Mouse (Mus musculus): ENCODE measurements around the gene Mark4. TPM values are rescaled to one million over a fixed set of nuclear protein-coding genes. Genes with fewer than 3 reads are reported as not detected.

Mark4 gene
- polyA plus RNA-seq, 1 experiment from 2014 or later: 16.1 TPM

- Histone ChIP-seq H3K4me3 (no peak overlapping the region), H3K36me3 (peaks cover 88% of the 10 kb centered on the region), H3K9me3 (no peaks in the 10 kb centered on the region), H3K27ac (no peak overlapping the region), H3K9ac (no peak overlapping the region), H3K27me3 (peaks cover under 1% of the 10 kb centered on the region; the same call in 1 of the 2 replicates), H3K4me2 (no peak overlapping the region), H3K4me1 (replicated peaks) (peaks cover 4% of the 10 kb centered on the region; the same call in 1 of the 2 replicates)
- 64% methylated on average over 15 of the region's 15 CpGs for WGBS
- no peak for ATAC-seq (ENCODE audit: low FRiP score)
These were observed 30.5 kb downstream of the Mark4 start for GRCm38 (mm10) chr7:19427999-19428650.

- no peak overlapping the region for H3K4me2 ChIP-seq
- H3K36me3 ChIP-seq: peaks cover 75% of the 10 kb centered on the region
- peaks cover 12% of the 10 kb centered on the region for H3K27me3 ChIP-seq
- ATAC-seq (ENCODE audit: low FRiP score): no peak
- H3K4me1 ChIP-seq (replicated peaks): peaks cover 4% of the 10 kb centered on the region; the same call in 1 of the 2 replicates
- no peak overlapping the region for H3K9ac ChIP-seq
- no peak overlapping the region for H3K27ac ChIP-seq
- no peak overlapping the region for H3K4me3 ChIP-seq
- H3K9me3 ChIP-seq: no peaks in the 10 kb centered on the region
- WGBS: 90% methylated on average over 6 of the region's 6 CpGs
These were observed 31.7 kb downstream of the Mark4 start for GRCm38 (mm10) chr7:19426888-19427287.

- Histone ChIP-seq H3K36me3 (peaks cover 70% of the 10 kb centered on the region), H3K4me2 (no peak overlapping the region), H3K27me3 (peaks cover 17% of the 10 kb centered on the region), H3K4me3 (no peak overlapping the region), H3K9me3 (no peaks in the 10 kb centered on the region), H3K27ac (no peak overlapping the region), H3K9ac (no peak overlapping the region), H3K4me1 (replicated peaks) (peaks cover 4% of the 10 kb centered on the region; the same call in 1 of the 2 replicates)
- no peak for ATAC-seq (ENCODE audit: low FRiP score)
- 71% methylated on average over 6 of the region's 6 CpGs for WGBS
These were observed 32.3 kb downstream of the Mark4 start for GRCm38 (mm10) chr7:19426349-19426748.

- H3K9ac ChIP-seq: no peak overlapping the region
- no peak overlapping the region for H3K4me3 ChIP-seq
- peaks cover 47% of the 10 kb centered on the region for H3K36me3 ChIP-seq
- H3K27me3 ChIP-seq: peaks cover 37% of the 10 kb centered on the region
- WGBS: 71% methylated on average over 4 of the region's 4 CpGs
- H3K4me2 ChIP-seq: no peak overlapping the region
- no peak overlapping the region for H3K27ac ChIP-seq
- peaks cover 12% of the 10 kb centered on the region for H3K4me1 ChIP-seq (replicated peaks)
- no peak for ATAC-seq (ENCODE audit: low FRiP score)
- no peaks in the 10 kb centered on the region for H3K9me3 ChIP-seq
These were observed 34.6 kb downstream of the Mark4 start for GRCm38 (mm10) chr7:19424051-19424450.

DNA sequence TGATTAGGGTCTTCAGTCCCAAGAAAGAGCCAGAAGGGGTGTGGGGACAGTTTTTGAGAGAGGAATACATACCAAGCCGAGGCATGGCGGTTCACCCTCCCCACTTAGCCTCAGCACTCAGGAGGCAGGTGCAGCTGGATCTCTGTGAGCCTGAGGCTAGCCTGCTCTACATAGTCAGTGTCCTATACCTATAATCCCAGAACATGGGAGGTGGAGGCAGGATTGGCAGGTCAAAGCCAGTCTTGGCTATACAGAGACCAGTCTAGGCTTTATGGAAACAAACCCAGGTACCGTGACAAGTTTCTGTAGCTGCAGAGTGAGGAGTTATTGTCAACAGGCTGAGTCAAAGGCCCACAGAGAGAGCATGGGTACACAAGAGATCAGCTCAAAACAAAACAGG, 35.5 kb downstream of the Mark4 start:
- no peak for ATAC-seq (ENCODE audit: low FRiP score)
- no peak overlapping the region for H3K9ac ChIP-seq
- peaks cover 47% of the 10 kb centered on the region for H3K27me3 ChIP-seq
- peaks cover 37% of the 10 kb centered on the region for H3K36me3 ChIP-seq
- no peak overlapping the region for H3K4me3 ChIP-seq
- no peaks in the 10 kb centered on the region for H3K9me3 ChIP-seq
- 90% methylated on average over 3 of the region's 3 CpGs for WGBS
- H3K4me1 ChIP-seq (replicated peaks): peaks cover 10% of the 10 kb centered on the region
- H3K4me2 ChIP-seq: no peak overlapping the region
- no peak overlapping the region for H3K27ac ChIP-seq

DNA sequence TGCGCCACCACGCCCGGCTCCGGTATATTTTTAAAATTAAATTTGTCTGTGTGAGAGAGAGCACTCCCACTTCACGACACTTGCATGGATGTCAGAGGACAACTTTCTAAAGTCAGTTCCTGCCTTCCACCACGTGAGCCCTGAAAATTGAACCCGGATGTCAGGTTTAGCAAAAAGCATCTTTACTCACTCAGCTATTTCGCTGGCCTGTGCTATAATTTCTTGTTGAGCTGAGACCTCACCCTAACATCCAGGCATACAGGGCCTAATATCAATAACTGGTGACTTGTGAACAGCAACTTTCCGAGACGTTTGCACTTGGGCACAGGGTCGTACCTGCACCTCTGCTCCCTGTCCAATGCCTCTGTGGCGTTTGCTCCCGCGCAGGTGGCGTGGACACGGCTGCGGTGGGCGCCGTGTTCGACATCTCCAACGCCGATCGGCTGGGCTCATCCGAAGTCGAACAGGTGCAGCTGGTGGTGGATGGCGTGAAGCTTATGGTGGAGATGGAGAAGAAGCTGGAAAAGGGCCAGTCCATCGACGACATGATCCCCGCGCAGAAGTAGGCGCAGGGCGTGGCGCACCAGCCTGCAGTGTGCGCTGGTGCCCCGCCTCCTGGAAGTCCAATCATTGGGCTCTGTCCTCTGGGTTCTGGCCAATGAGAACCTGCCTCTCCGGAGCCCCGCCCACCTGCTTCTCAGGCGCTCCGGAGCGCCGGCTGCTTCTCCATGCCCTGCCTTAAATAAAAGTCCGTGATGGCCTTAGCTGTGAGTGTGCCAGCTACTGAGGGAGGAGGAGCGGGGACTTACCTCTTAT, 37.6 kb downstream of the Mark4 start:
- H3K4me3 ChIP-seq: peak overlapping the region; percentile 45
- peak overlapping the region; percentile 65 for H3K4me2 ChIP-seq
- H3K9me3 ChIP-seq: no peaks in the 10 kb centered on the region
- 13% methylated on average over 43 of the region's 43 CpGs for whole genome bisulfite sequencing
- H3K9ac ChIP-seq: peak overlapping the region; percentile 60
- peak; percentile 96 for ATAC-seq (ENCODE audit: low FRiP score)
- H3K27ac ChIP-seq: no peak overlapping the region
- H3K36me3 ChIP-seq: peaks cover 17% of the 10 kb centered on the region
- H3K4me1 ChIP-seq (replicated peaks): peaks cover 8% of the 10 kb centered on the region
- H3K27me3 ChIP-seq: peaks cover 65% of the 10 kb centered on the region

GRCm38 (mm10) chr7:19420121-19420520, 38.5 kb downstream of the Mark4 start:
- ATAC-seq (ENCODE audit: low FRiP score): no peak
- Histone ChIP-seq H3K27ac (no peak overlapping the region), H3K4me3 (no peak overlapping the region), H3K9ac (no peak overlapping the region), H3K9me3 (no peaks in the 10 kb centered on the region), H3K4me1 (replicated peaks) (peaks cover 8% of the 10 kb centered on the region), H3K36me3 (peaks cover 8% of the 10 kb centered on the region), H3K4me2 (peak overlapping the region; percentile 8; the same call in 1 of the 2 replicates), H3K27me3 (peaks cover 67% of the 10 kb centered on the region)
- WGBS: 9% methylated on average over 28 of the region's 28 CpGs

GRCm38 (mm10) chr7:19416590-19416989, 42.0 kb downstream of the Mark4 start:
- Histone ChIP-seq H3K4me3 (no peak overlapping the region), H3K9ac (no peak overlapping the region), H3K4me1 (replicated peaks) (peaks cover 8% of the 10 kb centered on the region), H3K27ac (no peak overlapping the region), H3K4me2 (no peak overlapping the region), H3K36me3 (no peaks in the 10 kb centered on the region), H3K27me3 (peaks cover 64% of the 10 kb centered on the region), H3K9me3 (peaks cover 7% of the 10 kb centered on the region; the same call in 1 of the 2 replicates)
- WGBS: 86% methylated on average over 15 of the region's 15 CpGs
- no peak for ATAC-seq (ENCODE audit: low FRiP score)

DNA sequence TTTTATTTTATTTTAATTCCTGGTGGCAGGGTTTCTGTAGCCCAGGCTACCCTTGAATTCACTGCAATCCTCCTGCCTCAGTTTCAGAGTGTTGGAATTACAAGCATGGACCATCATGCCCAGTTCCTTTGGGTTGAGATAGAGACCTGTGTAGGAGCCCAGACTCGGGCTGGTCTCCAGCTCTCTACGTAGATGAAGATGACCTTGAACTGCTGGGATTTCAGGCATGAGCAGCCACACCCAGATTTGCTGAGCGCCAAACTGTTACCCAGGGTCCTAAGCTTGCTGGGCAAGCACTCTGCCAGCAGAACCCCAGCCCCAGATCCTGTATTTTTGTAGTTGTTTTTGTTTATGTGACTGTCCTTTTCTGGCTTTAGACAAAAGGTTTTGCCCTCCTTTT, 45.1 kb downstream of the Mark4 start:
- H3K4me3 ChIP-seq: no peak overlapping the region
- no peak overlapping the region for H3K9ac ChIP-seq
- H3K9me3 ChIP-seq: peaks cover 7% of the 10 kb centered on the region; the same call in 1 of the 2 replicates
- WGBS: 89% methylated on average over 3 of the region's 3 CpGs
- no peak overlapping the region for H3K4me2 ChIP-seq
- H3K4me1 ChIP-seq (replicated peaks): no peaks in the 10 kb centered on the region
- no peak for ATAC-seq (ENCODE audit: low FRiP score)
- H3K27ac ChIP-seq: no peak overlapping the region
- peaks cover 47% of the 10 kb centered on the region for H3K27me3 ChIP-seq
- H3K36me3 ChIP-seq: no peaks in the 10 kb centered on the region

DNA sequence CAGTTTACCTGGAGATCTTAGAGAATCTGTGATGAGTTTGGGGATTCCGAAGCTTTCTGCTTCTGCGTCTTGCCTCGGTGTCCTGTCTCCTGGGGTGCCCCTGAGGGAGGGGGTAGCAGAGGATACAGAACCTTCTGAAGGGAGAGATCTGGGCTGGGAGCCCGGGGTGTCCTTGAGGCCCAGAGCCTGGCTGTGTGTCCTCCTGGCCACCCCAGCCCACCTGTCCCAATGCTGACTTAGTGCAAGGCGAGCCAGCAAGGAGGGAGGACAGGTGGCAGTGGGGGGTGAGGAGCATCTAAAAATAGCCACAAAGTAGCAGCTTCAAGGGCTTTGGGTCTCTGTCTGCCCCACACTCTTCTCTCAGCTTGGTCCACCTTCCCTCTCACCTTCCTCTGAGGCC, 46.8 kb downstream of the Mark4 start:
- no peak overlapping the region for H3K4me2 ChIP-seq
- H3K4me3 ChIP-seq: no peak overlapping the region
- no peaks in the 10 kb centered on the region for H3K4me1 ChIP-seq (replicated peaks)
- H3K36me3 ChIP-seq: no peaks in the 10 kb centered on the region
- no peak overlapping the region for H3K27ac ChIP-seq
- no peak overlapping the region for H3K9ac ChIP-seq
- peaks cover 7% of the 10 kb centered on the region; the same call in 1 of the 2 replicates for H3K9me3 ChIP-seq
- no peak for ATAC-seq (ENCODE audit: low FRiP score)
- 89% methylated on average over 5 of the region's 5 CpGs for WGBS
- H3K27me3 ChIP-seq: peaks cover 33% of the 10 kb centered on the region

DNA sequence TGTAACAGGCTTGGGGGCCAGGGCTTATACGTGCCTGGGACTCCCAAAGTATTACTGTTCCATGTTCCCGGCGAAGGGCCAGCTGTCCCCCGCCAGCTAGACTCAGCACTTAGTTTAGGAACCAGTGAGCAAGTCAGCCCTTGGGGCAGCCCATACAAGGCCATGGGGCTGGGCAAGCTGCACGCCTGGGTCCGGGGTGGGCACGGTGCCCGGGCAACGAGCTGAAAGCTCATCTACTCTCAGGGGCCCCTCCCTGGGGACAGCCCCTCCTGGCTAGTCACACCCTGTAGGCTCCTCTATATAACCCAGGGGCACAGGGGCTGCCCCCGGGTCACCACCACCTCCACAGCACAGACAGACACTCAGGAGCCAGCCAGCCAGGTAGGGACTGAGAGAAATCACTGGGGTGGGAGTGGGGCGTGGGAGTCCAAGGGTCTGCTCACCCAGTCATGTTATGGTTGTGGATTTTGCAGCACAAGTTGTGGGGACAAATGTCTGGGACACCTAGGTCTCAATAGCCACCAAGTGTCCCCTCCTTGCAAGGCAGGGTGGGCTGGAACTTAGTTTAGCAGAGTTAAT, 47.8 kb downstream of the Mark4 start:
- no peak overlapping the region for H3K27ac ChIP-seq
- no peak for ATAC-seq (ENCODE audit: low FRiP score)
- 81% methylated on average over 11 of the region's 11 CpGs for WGBS
- H3K4me2 ChIP-seq: no peak overlapping the region
- peaks cover 37% of the 10 kb centered on the region for H3K27me3 ChIP-seq
- no peaks in the 10 kb centered on the region for H3K36me3 ChIP-seq
- H3K9ac ChIP-seq: no peak overlapping the region
- H3K4me3 ChIP-seq: no peak overlapping the region
- peaks cover 7% of the 10 kb centered on the region; the same call in 1 of the 2 replicates for H3K9me3 ChIP-seq
- H3K4me1 ChIP-seq (replicated peaks): no peaks in the 10 kb centered on the region

DNA sequence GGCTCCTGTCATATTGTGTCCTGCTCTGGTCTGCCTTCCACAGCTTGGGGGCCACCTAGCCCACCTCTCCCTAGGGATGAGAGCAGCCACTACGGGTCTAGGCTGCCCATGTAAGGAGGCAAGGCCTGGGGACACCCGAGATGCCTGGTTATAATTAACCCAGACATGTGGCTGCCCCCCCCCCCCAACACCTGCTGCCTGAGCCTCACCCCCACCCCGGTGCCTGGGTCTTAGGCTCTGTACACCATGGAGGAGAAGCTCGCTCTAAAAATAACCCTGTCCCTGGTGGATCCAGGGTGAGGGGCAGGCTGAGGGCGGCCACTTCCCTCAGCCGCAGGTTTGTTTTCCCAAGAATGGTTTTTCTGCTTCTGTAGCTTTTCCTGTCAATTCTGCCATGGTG, 48.9 kb downstream of the Mark4 start:
- Histone ChIP-seq H3K36me3 (no peaks in the 10 kb centered on the region), H3K27ac (no peak overlapping the region), H3K9me3 (peaks cover 7% of the 10 kb centered on the region; the same call in 1 of the 2 replicates), H3K27me3 (peaks cover 42% of the 10 kb centered on the region), H3K9ac (no peak overlapping the region), H3K4me2 (no peak overlapping the region), H3K4me3 (no peak overlapping the region), H3K4me1 (replicated peaks) (no peaks in the 10 kb centered on the region)
- ATAC-seq (ENCODE audit: low FRiP score): no peak
- WGBS: 59% methylated on average over 6 of the region's 6 CpGs
